Mouse (Mus musculus) midbrain, embryonic 14.5 days (tissue): ENCODE measurements around the gene Cdk5. TPM values are rescaled to one million over a fixed set of nuclear protein-coding genes. Genes with fewer than 3 reads are reported as not detected.

ENCODE experiments used
- ATAC-seq: fragments of 200-750 bp; cut with Nextera tagmentation; 2 replicates; pipeline ENCODE4 v1.8.0; 2017; ENCODE audit warnings: moderate number of reproducible peaks, moderate library complexity; ENCODE audit not compliant: low FRiP score, low TSS enrichment
- DNase-seq: peaks from one replicate; pipeline ENCODE4 v3.0.0-alpha.2; 2015
- H3K27ac ChIP-seq: fragments of 300-500 bp; sonication (generic); replicated peaks from 2 replicates; pipeline ENCODE4 v1.5.1; 2014; ENCODE audit warnings: mild to moderate bottlenecking, low read depth, low read length, moderate library complexity
- H3K27me3 ChIP-seq: fragments of 300-500 bp; sonication (generic); 2 replicates; pipeline ENCODE4 v1.6.1; 2014; ENCODE audit warnings: low read length, control low read depth, mixed read lengths; ENCODE audit not compliant: control insufficient read depth, insufficient read depth
- H3K36me3 ChIP-seq: fragments of 300-500 bp; sonication (generic); 2 replicates; pipeline ENCODE4 v1.6.1; 2014; ENCODE audit warnings: low read length, control low read depth; ENCODE audit not compliant: control insufficient read depth, insufficient read depth
- H3K4me1 ChIP-seq: fragments of 300-500 bp; sonication (generic); 2 replicates; pipeline ENCODE4 v1.6.1; 2014; ENCODE audit warnings: mild to moderate bottlenecking, antibody characterized with exemption, low read length, control low read depth; ENCODE audit not compliant: control insufficient read depth, insufficient read depth
- H3K4me2 ChIP-seq: fragments of 300-500 bp; sonication (generic); 2 replicates; pipeline ENCODE4 v1.6.1; 2014; ENCODE audit warnings: mild to moderate bottlenecking, low read length, moderate library complexity
- H3K4me3 ChIP-seq: fragments of 300-500 bp; sonication (generic); replicated peaks from 2 replicates; pipeline ENCODE4 v1.5.1; 2014; ENCODE audit warnings: low read depth, low read length
- H3K9ac ChIP-seq: fragments of 300-500 bp; sonication (generic); replicated peaks from 2 replicates; pipeline ENCODE4 v1.6.1; 2014; ENCODE audit warnings: mild to moderate bottlenecking, low read length, moderate library complexity
- H3K9me3 ChIP-seq: fragments of 300-500 bp; sonication (generic); 2 replicates; pipeline ENCODE4 v1.6.1; 2016; ENCODE audit warnings: low read length, control low read depth, mixed read lengths; ENCODE audit not compliant: control insufficient read depth
- WGBS: fragments of 180-500 bp; shearing (Covaris S2); extraction: QIAGEN DNeasy Blood & Tissue Kit; methylation state at CpG from one replicate; pipeline ENCODE4 v1.1.7; 2014; 5-methylcytosine and 5-hydroxymethylcytosine counted together
- polyA plus RNA-seq: library from polyadenylated mRNA; unstranded; fragments of >200 nt; fragmentation: Nextera tagmentation; extraction: Ambion mirVana; gene quantifications from 2 replicates; pipeline ENCODE4 v1.2.1, GENCODE M21; 2014

Gene Cdk5
- polyA plus RNA-seq, 1 experiment from 2014 or later = 110 TPM

- Histone ChIP-seq H3K27me3 (no peaks in the 10 kb centered on the region), H3K4me3 (no peak overlapping the region), H3K4me2 (no peak overlapping the region), H3K9me3 (no peaks in the 10 kb centered on the region), H3K9ac (no peak overlapping the region), H3K36me3 (no peaks in the 10 kb centered on the region), H3K4me1 (peaks cover 12% of the 10 kb centered on the region; the same call in 1 of the 2 replicates), H3K27ac (no peak overlapping the region)
- WGBS = 82% methylated on average over 4 of the region's 4 CpGs
- DNase-seq = no peak
- ATAC-seq = no peak
These were observed 43.8 kb downstream of the Cdk5 start for GRCm38 (mm10) chr5:24379501-24379900.

GRCm38 (mm10) chr5:24378700-24379099 is 44.6 kb downstream of the Cdk5 start:
- Histone ChIP-seq H3K4me3 (no peak overlapping the region), H3K36me3 (no peaks in the 10 kb centered on the region), H3K4me1 (peaks cover 7% of the 10 kb centered on the region; the same call in 1 of the 2 replicates), H3K27ac (no peak overlapping the region), H3K4me2 (no peak overlapping the region), H3K27me3 (no peaks in the 10 kb centered on the region), H3K9ac (no peak overlapping the region), H3K9me3 (no peaks in the 10 kb centered on the region)
- ATAC-seq (no peak), DNase-seq (no peak)
- 82% methylated on average over 2 of the region's 2 CpGs for WGBS

GRCm38 (mm10) chr5:24374666-24375328 is 48.5 kb downstream of the Cdk5 start:
- no peaks in the 10 kb centered on the region for H3K36me3 ChIP-seq
- DNase-seq (no peak), ATAC-seq (no peak)
- H3K4me3 ChIP-seq = no peak overlapping the region
- no peak overlapping the region for H3K27ac ChIP-seq
- H3K9ac ChIP-seq = no peak overlapping the region
- 83% methylated on average over 7 of the region's 7 CpGs for WGBS
- no peaks in the 10 kb centered on the region for H3K9me3 ChIP-seq
- no peak overlapping the region for H3K4me2 ChIP-seq
- H3K27me3 ChIP-seq = no peaks in the 10 kb centered on the region
- no peaks in the 10 kb centered on the region for H3K4me1 ChIP-seq

GRCm38 (mm10) chr5:24374216-24374615 is 49.1 kb downstream of the Cdk5 start:
- Histone ChIP-seq H3K36me3 (no peaks in the 10 kb centered on the region), H3K9me3 (no peaks in the 10 kb centered on the region), H3K27me3 (no peaks in the 10 kb centered on the region), H3K9ac (no peak overlapping the region), H3K4me3 (no peak overlapping the region), H3K4me1 (no peaks in the 10 kb centered on the region), H3K27ac (no peak overlapping the region), H3K4me2 (no peak overlapping the region)
- 53% methylated on average over 6 of the region's 6 CpGs for WGBS
- DNase-seq (peak; percentile 42), ATAC-seq (no peak)

- ATAC-seq = no peak
- no peak for DNase-seq
These were observed 49.5 kb downstream of the Cdk5 start for GRCm38 (mm10) chr5:24373807-24374206.

GRCm38 (mm10) chr5:24369767-24370166 is 53.6 kb downstream of the Cdk5 start:
- no peaks in the 10 kb centered on the region for H3K27me3 ChIP-seq
- no peak overlapping the region for H3K4me3 ChIP-seq
- ATAC-seq (no peak), DNase-seq (no peak)
- no peaks in the 10 kb centered on the region for H3K9me3 ChIP-seq
- 78% methylated on average over 9 of the region's 9 CpGs for WGBS
- H3K4me2 ChIP-seq = no peak overlapping the region
- no peaks in the 10 kb centered on the region for H3K36me3 ChIP-seq
- no peaks in the 10 kb centered on the region for H3K4me1 ChIP-seq
- H3K9ac ChIP-seq = no peak overlapping the region
- H3K27ac ChIP-seq = no peak overlapping the region

More at GRCm38 (mm10) chr5:24373807-24374206, 49.5 kb downstream of the Cdk5 start:
- H3K9me3 ChIP-seq = no peaks in the 10 kb centered on the region
- no peak overlapping the region for H3K4me3 ChIP-seq
- no peak overlapping the region for H3K4me2 ChIP-seq
- no peaks in the 10 kb centered on the region for H3K4me1 ChIP-seq
- H3K27ac ChIP-seq = no peak overlapping the region
- 51% methylated on average over 5 of the region's 5 CpGs for WGBS
- no peaks in the 10 kb centered on the region for H3K36me3 ChIP-seq
- H3K9ac ChIP-seq = no peak overlapping the region
- no peaks in the 10 kb centered on the region for H3K27me3 ChIP-seq

Other genes with a start within 250 kb of the Cdk5 start
- gene Kcnh2, start 71.9 kb downstream of the Cdk5 start, polyA plus RNA-seq = 10.2 and 13.1 TPM in 2 replicates
- gene Nos3, start 58.7 kb downstream of the Cdk5 start, polyA plus RNA-seq = 5.1 and 7.0 TPM in 2 replicates
- gene Atg9b, start 31.4 kb downstream of the Cdk5 start, polyA plus RNA-seq = 0.72 and 1.0 TPM in 2 replicates
- gene Abcb8, start 29.9 kb downstream of the Cdk5 start, polyA plus RNA-seq = 45.3 and 52.1 TPM in 2 replicates
- not detected in 2 replicates for gene Asic3, start 10.1 kb downstream of the Cdk5 start, polyA plus RNA-seq
- gene Slc4a2, start 307 bp upstream of the Cdk5 start, polyA plus RNA-seq = 14.8 TPM in 2 replicates
- gene Fastk, start 21.8 kb upstream of the Cdk5 start, polyA plus RNA-seq = 91.8 and 105 TPM in 2 replicates
- 51.0 and 64.1 TPM in 2 replicates for gene Tmub1, start 24.3 kb upstream of the Cdk5 start, polyA plus RNA-seq
- gene Agap3, start 28.6 kb upstream of the Cdk5 start, polyA plus RNA-seq = 65.1 and 79.0 TPM in 2 replicates
- 0.05 and 0.12 TPM in 2 replicates for gene Gbx1, start 103.7 kb upstream of the Cdk5 start, polyA plus RNA-seq
- gene Asb10, start 117.4 kb upstream of the Cdk5 start, polyA plus RNA-seq = 0.09 and 0.12 TPM in 2 replicates
- gene 4931409K22Rik, start 133.3 kb upstream of the Cdk5 start, polyA plus RNA-seq = not detected in 2 replicates
- 79.3 and 88.1 TPM in 2 replicates for gene Abcf2, start 153.9 kb upstream of the Cdk5 start, polyA plus RNA-seq
- 12.4 and 19.4 TPM in 2 replicates for gene Chpf2, start 163.2 kb upstream of the Cdk5 start, polyA plus RNA-seq
- gene Smarcd3, start 200.9 kb upstream of the Cdk5 start, polyA plus RNA-seq = 158 and 199 TPM in 2 replicates